Mouse (Mus musculus): Measurements from ENCODE around the gene Zfp65.

- TF ChIP-seq TAL1 (conservative IDR thresholded peaks at IDR 0.05; ENCODE audit: low read depth, low read length) (no peak), CTCF (IDR thresholded peaks at IDR 0.05; ENCODE audit: low read depth, low read length) (no peak)
These were observed 5.0 kb downstream of the Zfp65 start for GRCm38 (mm10) chr13:67723848-67724479.

Data from G1E (cell line).